Mouse (Mus musculus) left cerebral cortex, adult 11 months (tissue): Measurements from ENCODE around the gene Sash1.
"Not testable (repeated sequence)": the region's sequence is repeated elsewhere in the genome, so short reads cannot be mapped to it uniquely, and the experiment has no call there.

Experiments
- DNase-seq: peaks from one replicate; pipeline ENCODE4 v3.0.0; 2022; ENCODE audit warnings: low spot score

Sash1 gene

GRCm38 (mm10) chr10:8756604-8757354 is 129.1 kb downstream of the Sash1 start:
- no peak for DNase-seq

GRCm38 (mm10) chr10:8753377-8753776 is 132.5 kb downstream of the Sash1 start:
- no peak for DNase-seq

GRCm38 (mm10) chr10:8752436-8752835 is 133.4 kb downstream of the Sash1 start:
- no peak for DNase-seq

GRCm38 (mm10) chr10:8749537-8749936 is 136.3 kb downstream of the Sash1 start:
- no peak for DNase-seq

- no peak for DNase-seq
Observed at GRCm38 (mm10) chr10:8747450-8748212, 138.2 kb downstream of the Sash1 start.

GRCm38 (mm10) chr10:8746082-8746696 is 139.7 kb downstream of the Sash1 start:
- no peak for DNase-seq

- DNase-seq, result no peak
Observed at GRCm38 (mm10) chr10:8742872-8743271, 143.0 kb downstream of the Sash1 start.

- no peak for DNase-seq
Observed at GRCm38 (mm10) chr10:8741505-8741904, 144.4 kb downstream of the Sash1 start.

GRCm38 (mm10) chr10:8740797-8741196 is 145.1 kb downstream of the Sash1 start:
- DNase-seq, result no peak

GRCm38 (mm10) chr10:8729387-8730337 is 156.2 kb downstream of the Sash1 start:
- no peak for DNase-seq

- DNase-seq, result no peak
Observed at GRCm38 (mm10) chr10:8719345-8719744, 166.5 kb downstream of the Sash1 start.

- no peak for DNase-seq
Observed at GRCm38 (mm10) chr10:8718831-8719230, 167.0 kb downstream of the Sash1 start.

- no peak for DNase-seq
Observed at GRCm38 (mm10) chr10:8717171-8717570, 168.7 kb downstream of the Sash1 start.

GRCm38 (mm10) chr10:8715679-8716284 is 170.1 kb downstream of the Sash1 start:
- DNase-seq, result peak; percentile 47

- DNase-seq, result not testable (repeated sequence)
Observed at GRCm38 (mm10) chr10:8696636-8697035, 189.2 kb downstream of the Sash1 start.

GRCm38 (mm10) chr10:8693996-8694500 is 191.8 kb downstream of the Sash1 start:
- no peak for DNase-seq

- no peak for DNase-seq
Observed at GRCm38 (mm10) chr10:8693561-8693960, 192.3 kb downstream of the Sash1 start.

GRCm38 (mm10) chr10:8692531-8692930 is 193.3 kb downstream of the Sash1 start:
- no peak for DNase-seq

- no peak for DNase-seq
Observed at GRCm38 (mm10) chr10:8686219-8686618, 199.7 kb downstream of the Sash1 start.

- DNase-seq, result no peak
Observed at GRCm38 (mm10) chr10:8685269-8685668, 200.6 kb downstream of the Sash1 start.

GRCm38 (mm10) chr10:8682900-8683299 is 203.0 kb downstream of the Sash1 start:
- no peak for DNase-seq
